9 mouse cellular contexts compared by ENCODE assay signal in the genomic region with DNA sequence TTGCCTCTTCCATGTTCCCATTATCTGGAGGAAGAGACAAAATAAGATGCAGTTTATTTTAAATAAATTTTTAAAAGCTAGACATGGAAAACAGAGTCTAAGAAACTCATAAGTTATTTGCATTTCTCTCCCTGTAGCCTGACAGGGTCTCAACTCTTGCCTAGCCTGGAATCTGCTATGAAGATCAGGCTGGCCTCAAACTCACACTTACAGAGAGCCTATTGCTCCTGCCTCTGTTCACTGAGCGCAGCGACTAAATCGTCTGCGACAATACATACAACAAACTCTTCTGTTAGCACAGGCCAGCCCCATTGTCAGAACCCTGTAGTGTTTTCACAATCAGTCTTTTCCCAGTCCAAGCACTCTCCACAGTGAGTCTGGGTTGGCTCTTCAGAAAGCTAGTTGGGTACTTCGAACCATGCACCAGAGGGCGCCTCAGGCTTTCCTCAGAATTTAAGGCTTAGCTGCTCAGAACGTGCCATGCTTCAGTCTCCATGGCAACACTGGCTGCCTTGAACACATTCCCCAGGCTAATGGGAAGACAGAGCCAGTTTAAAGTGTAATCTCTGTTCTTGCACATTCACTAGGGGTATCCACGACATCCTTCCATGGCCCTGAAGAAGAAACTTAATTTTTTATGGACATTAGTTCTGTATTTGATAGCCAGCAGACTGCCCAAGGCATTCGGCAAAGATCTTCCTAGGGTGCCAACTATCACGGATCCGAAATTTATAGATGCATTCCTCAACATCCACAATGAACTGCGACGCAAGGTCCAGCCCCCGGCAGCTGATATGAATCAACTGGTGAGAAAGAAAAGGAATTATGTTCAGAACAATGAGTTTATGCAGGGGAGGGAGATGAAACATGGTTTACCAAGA. TPM values are rescaled to one million over a fixed set of nuclear protein-coding genes. Genes with fewer than 3 reads are reported as not detected.
DNase-seq lines count a peak whose midpoint lies in the region; TF ChIP-seq lines count a peak whose summit lies in the region.
"Had no signal": no experiment of that assay in that cellular context is flagged by ENCODE, and none has a peak within 500 bp of the region (broad histone marks: within the 10 kb centered on the region; RNA-seq: fewer than 3 reads in every experiment).

A gene (plus strand): TSS at position 488 of the 881 bp plus-strand sequence.

- no peak for TF ChIP-seq POLR2A in liver, adult 2 months (IDR thresholded peaks at IDR 0.05; ENCODE audit: extremely low read depth, insufficient read depth, low read length)

- 0 out of 2 replicates have a peak, but pooled peaks have one; percentile 12 for TF ChIP-seq CTCF in liver, adult 2 months (IDR thresholded peaks at IDR 0.05; ENCODE audit: low read depth, low read length)

- H3K27ac ChIP-seq in liver, adult 2 months (replicated peaks; ENCODE audit: insufficient read depth, low read depth, low read length): no peak within 1 kb of the TSS
- H3K27ac ChIP-seq: heart, embryonic 13.5 days had no signal

- no peak within 1 kb of the TSS for H3K4me3 ChIP-seq in liver, adult 2 months (ENCODE audit: insufficient read depth, low read depth, low read length)
- H3K4me3 ChIP-seq: heart, embryonic 13.5 days had no signal

- H3K36me3 ChIP-seq in liver, adult 2 months (ENCODE audit: control insufficient read depth, insufficient read depth, low read length): no peaks in the 10 kb centered on the region
- H3K36me3 ChIP-seq: heart, embryonic 13.5 days had no signal

- no peaks in the 10 kb centered on the region for H3K4me1 ChIP-seq in liver, adult 2 months (ENCODE audit: control insufficient read depth, insufficient read depth, low read length)
- H3K4me1 ChIP-seq: heart, embryonic 13.5 days had no signal

- H3K79me2 ChIP-seq in liver, adult 2 months (ENCODE audit: control insufficient read depth, insufficient read depth, low read length): no peaks in the 10 kb centered on the region

- H3K27me3 ChIP-seq in liver, adult 2 months (ENCODE audit: control insufficient read depth, insufficient read depth, low read length): no peaks in the 10 kb centered on the region
- H3K27me3 ChIP-seq: heart, embryonic 13.5 days had no signal

- WGBS in liver, adult 2 months: 66% methylated on average over 14 of the region's 14 CpGs

- DNase-seq in B cell, adult 2 months: peak; percentile 3 to 6
- DNase-seq in NIH3T3 (ENCODE audit: low read depth): peak; percentile 83
- peak; percentile 57 to 72 for DNase-seq in cerebellum, postnatal 25 days
- peak; percentile 51 to 74 for DNase-seq in frontal cortex, postnatal 25 days (ENCODE audit: low spot score in 2 of 2)
- DNase-seq in kidney, postnatal 10 days: peak; percentile 82
- DNase-seq in liver, adult 2 months (ENCODE audit: extremely low read depth, low read depth, low spot score): peak; percentile 10
- DNase-seq in neural tube, embryonic 10.5 days (ENCODE audit: extremely low spot score, low spot score): peak; percentile 61
- DNase-seq in thymus, postnatal 4 days: peak; percentile 41

- H3K9ac ChIP-seq in liver, adult 2 months (ENCODE audit: low read depth, low read length): no peak within 1 kb of the TSS
- H3K9ac ChIP-seq: heart, embryonic 13.5 days had no signal

RNA-seq across cellular contexts. Expression of the gene that starts here (rescaled TPM):
- total RNA-seq in liver, adult 2 months (2014; rRNA removed): not detected in 2 replicates
- polyA plus RNA-seq in liver, adult 2 months (2012; rRNA removed): not detected in 2 replicates
- polyA plus RNA-seq: heart, embryonic 13.5 days had no signal

Comparison
In these comparisons a context has a peak if more than half of its experiments do, and no peak if none do; other contexts are left out.
1. Peak in DNase-seq in liver, adult 2 months; RNA of the gene not detected or under 1 TPM.
2. DNase-seq: peak in every context shown above with its lines; median percentile 83 in NIH3T3; 82 in kidney, postnatal 10 days; 64 in cerebellum, postnatal 25 days; 62 in frontal cortex, postnatal 25 days; 61 in neural tube, embryonic 10.5 days; 41 in thymus, postnatal 4 days; 10 in liver, adult 2 months; 4 in B cell, adult 2 months.